Mouse (Mus musculus) forebrain, embryonic 10.5 days (tissue): ENCODE data around the gene Gm7951. TPM values are rescaled to one million over a fixed set of nuclear protein-coding genes. Genes with fewer than 3 reads are reported as not detected.
"Not testable (repeated sequence)": the region's sequence is repeated elsewhere in the genome, so short reads cannot be mapped to it uniquely, and the experiment has no call there.

Source experiments
- DNase-seq: peaks from one replicate; pipeline ENCODE4 v3.0.0-alpha.2; 2017; ENCODE audit warnings: low spot score; ENCODE audit errors: extremely low spot score
- H3K27ac ChIP-seq: fragments of 300-500 bp; sonication (generic); 2 replicates; pipeline ENCODE4 v1.5.1; 2016; ENCODE audit warnings: mild to moderate bottlenecking
- H3K27me3 ChIP-seq: fragments of 300-500 bp; sonication (generic); 2 replicates; pipeline ENCODE4 v1.6.1; 2016; ENCODE audit warnings: mild to moderate bottlenecking; ENCODE audit not compliant: poor library complexity, severe bottlenecking
- H3K36me3 ChIP-seq: fragments of 300-500 bp; sonication (generic); replicated peaks from 2 replicates; pipeline ENCODE4 v1.6.1; 2016; ENCODE audit warnings: mild to moderate bottlenecking, moderate library complexity
- H3K4me1 ChIP-seq: fragments of 300-500 bp; sonication (generic); 2 replicates; pipeline ENCODE4 v1.6.1; 2016
- H3K4me3 ChIP-seq: fragments of 300-500 bp; sonication (generic); 2 replicates; pipeline ENCODE4 v1.5.1; 2016; ENCODE audit warnings: mild to moderate bottlenecking, moderate library complexity
- H3K9me3 ChIP-seq: fragments of 300-500 bp; sonication (generic); 2 replicates; pipeline ENCODE4 v1.6.1; 2016; ENCODE audit warnings: mild to moderate bottlenecking, moderate library complexity
- WGBS: fragments of 180-500 bp; shearing (Covaris S2); methylation state at CpG from one replicate; pipeline ENCODE4 v1.1.7; 2016; 5-methylcytosine and 5-hydroxymethylcytosine counted together
- polyA plus RNA-seq: library from polyadenylated mRNA; unstranded; fragments of >200 nt; fragmentation: Nextera tagmentation; extraction: Ambion mirVana; gene quantifications from 2 replicates; pipeline ENCODE4 v1.2.1, GENCODE M21; 2016

Gm7951 gene
- polyA plus RNA-seq, result not detected in 2 replicates

- H3K27me3 ChIP-seq, H3K4me1 ChIP-seq, H3K36me3 ChIP-seq, H3K9me3 ChIP-seq, H3K4me3 ChIP-seq, DNase-seq, H3K27ac ChIP-seq: not testable (repeated sequence)
- WGBS, result 100% methylated on average over 1 of the region's 2 CpGs
Observed at GRCm38 (mm10) chr14:42117269-42117668, at the start of gene Gm7951. Gene Gm7951, minus strand, starts transcription at chr14:42117369.

- H3K27me3 ChIP-seq, H3K9me3 ChIP-seq, H3K27ac ChIP-seq, H3K4me1 ChIP-seq, DNase-seq, H3K36me3 ChIP-seq, H3K4me3 ChIP-seq: not testable (repeated sequence)
- WGBS, result 73% methylated on average over 2 of the region's 2 CpGs
Observed at GRCm38 (mm10) chr14:42162522-42162921, 45.4 kb upstream of the Gm7951 start, which contains the start of gene Gm17027. Gene Gm17027, minus strand, starts transcription at chr14:42162622.

GRCm38 (mm10) chr14:42134571-42134970 lies 17.4 kb upstream of the Gm7951 start:
- not testable (repeated sequence) for H3K36me3 ChIP-seq, H3K4me1 ChIP-seq, DNase-seq, H3K27ac ChIP-seq, H3K9me3 ChIP-seq, H3K4me3 ChIP-seq, H3K27me3 ChIP-seq
- 83% methylated on average over 7 of the region's 8 CpGs for whole genome bisulfite sequencing

GRCm38 (mm10) chr14:42133806-42134205 lies 16.6 kb upstream of the Gm7951 start:
- not testable (repeated sequence) for DNase-seq, H3K27me3 ChIP-seq, H3K27ac ChIP-seq, H3K9me3 ChIP-seq, H3K4me1 ChIP-seq, H3K4me3 ChIP-seq, H3K36me3 ChIP-seq
- WGBS, result 50% methylated on average over 12 of the region's 14 CpGs

Other genes with a start within 250 kb of the Gm7951 start
- not detected in 2 replicates for gene Gm7980, start 210.1 kb downstream of the Gm7951 start, polyA plus RNA-seq
- not detected in 2 replicates for gene 1700049E17Rik1, start 192.4 kb downstream of the Gm7951 start, polyA plus RNA-seq
- not detected in 2 replicates for gene 1700024B05Rik, start 173.4 kb downstream of the Gm7951 start, polyA plus RNA-seq
- gene Gm6401, start 149.4 kb downstream of the Gm7951 start, polyA plus RNA-seq, result not detected in 2 replicates
- gene Gm3543, start 134.0 kb downstream of the Gm7951 start, polyA plus RNA-seq, result not detected in 2 replicates
- gene Gm17027, start 45.3 kb upstream of the Gm7951 start, polyA plus RNA-seq, result not detected in 2 replicates
- gene Gm3573, start 73.4 kb upstream of the Gm7951 start, polyA plus RNA-seq, result not detected in 2 replicates
- not detected in 2 replicates for gene Gm17026, start 142.7 kb upstream of the Gm7951 start, polyA plus RNA-seq
- not detected in 2 replicates for gene Gm9611, start 180.0 kb upstream of the Gm7951 start, polyA plus RNA-seq
- gene Gm7995, start 192.8 kb upstream of the Gm7951 start, polyA plus RNA-seq, result not detected in 2 replicates